Mouse (Mus musculus) neural tube, embryonic 14.5 days (tissue): ENCODE data around the gene Gm10392. TPM values are rescaled to one million over a fixed set of nuclear protein-coding genes. Genes with fewer than 3 reads are reported as not detected.

Experiments used
- ATAC-seq: fragments of 200-750 bp; cut with Nextera tagmentation; 2 replicates; pipeline ENCODE4 v1.8.0; 2017; ENCODE audit warnings: low read depth, mild to moderate bottlenecking, moderate TSS enrichment, moderate library complexity
- H3K27ac ChIP-seq: fragments of 300-500 bp; sonication (generic); 2 replicates; pipeline ENCODE4 v1.5.1; 2014; ENCODE audit warnings: low read depth, mild to moderate bottlenecking, control low read depth, low read length, moderate library complexity, mixed read lengths
- H3K27me3 ChIP-seq: fragments of 300-500 bp; sonication (generic); 2 replicates; pipeline ENCODE4 v1.6.1; 2014; ENCODE audit warnings: low read length; ENCODE audit not compliant: control insufficient read depth, insufficient read depth
- H3K36me3 ChIP-seq: fragments of 300-500 bp; sonication (generic); 2 replicates; pipeline ENCODE4 v1.6.1; 2014; ENCODE audit warnings: low read length, mixed read lengths; ENCODE audit not compliant: control insufficient read depth, insufficient read depth
- H3K4me1 ChIP-seq: fragments of 300-500 bp; sonication (generic); 2 replicates; pipeline ENCODE4 v1.6.1; 2014; ENCODE audit warnings: low read length; ENCODE audit not compliant: control insufficient read depth, insufficient read depth
- H3K4me2 ChIP-seq: fragments of 300-500 bp; sonication (generic); 2 replicates; pipeline ENCODE4 v1.6.1; 2014; ENCODE audit warnings: mild to moderate bottlenecking, low read depth, low read length, control low read depth
- H3K4me3 ChIP-seq: fragments of 300-500 bp; sonication (generic); 2 replicates; pipeline ENCODE4 v1.5.1; 2014; ENCODE audit warnings: low read depth, low read length, control low read depth, mixed read lengths
- H3K9ac ChIP-seq: fragments of 300-500 bp; sonication (generic); replicated peaks from 2 replicates; pipeline ENCODE4 v1.6.1; 2014; ENCODE audit warnings: low read depth, mild to moderate bottlenecking, control low read depth, low read length, mixed read lengths
- H3K9me3 ChIP-seq: fragments of 300-500 bp; sonication (generic); 2 replicates; pipeline ENCODE4 v1.6.1; 2016; ENCODE audit warnings: low read length; ENCODE audit not compliant: control insufficient read depth
- WGBS: fragments of 180-500 bp; shearing (Covaris S2); extraction: QIAGEN DNeasy Blood & Tissue Kit; methylation state at CpG from one replicate; pipeline ENCODE4 v1.1.7; 2014; 5-methylcytosine and 5-hydroxymethylcytosine counted together
- polyA plus RNA-seq: library from polyadenylated mRNA; unstranded; fragments of >200 nt; fragmentation: Nextera tagmentation; extraction: Ambion mirVana; gene quantifications from 2 replicates; pipeline ENCODE4 v1.2.1, GENCODE M21; 2014

The Gm10392 gene
- polyA plus RNA-seq, 1 experiment from 2014 or later: not detected

GRCm38 (mm10) chr11:77489591-77490235 lies 29.3 kb downstream of the Gm10392 start, which contains the start of gene Ankrd13b:
Gene Ankrd13b, minus strand, starts transcription at chr11:77489678.
- Histone ChIP-seq H3K4me2 (peak within 1 kb of the TSS; percentile 71), H3K27ac (peak within 1 kb of the TSS; percentile 92), H3K9ac (peak within 1 kb of the TSS; percentile 94), H3K4me1 (peaks cover 65% of the 10 kb centered on the region), H3K4me3 (peak within 1 kb of the TSS; percentile 99), H3K9me3 (no peaks in the 10 kb centered on the region), H3K27me3 (no peaks in the 10 kb centered on the region), H3K36me3 (no peaks in the 10 kb centered on the region)
- WGBS: under 1% methylated on average over 57 of the region's 87 CpGs
- ATAC-seq: peak; percentile 61

DNA sequence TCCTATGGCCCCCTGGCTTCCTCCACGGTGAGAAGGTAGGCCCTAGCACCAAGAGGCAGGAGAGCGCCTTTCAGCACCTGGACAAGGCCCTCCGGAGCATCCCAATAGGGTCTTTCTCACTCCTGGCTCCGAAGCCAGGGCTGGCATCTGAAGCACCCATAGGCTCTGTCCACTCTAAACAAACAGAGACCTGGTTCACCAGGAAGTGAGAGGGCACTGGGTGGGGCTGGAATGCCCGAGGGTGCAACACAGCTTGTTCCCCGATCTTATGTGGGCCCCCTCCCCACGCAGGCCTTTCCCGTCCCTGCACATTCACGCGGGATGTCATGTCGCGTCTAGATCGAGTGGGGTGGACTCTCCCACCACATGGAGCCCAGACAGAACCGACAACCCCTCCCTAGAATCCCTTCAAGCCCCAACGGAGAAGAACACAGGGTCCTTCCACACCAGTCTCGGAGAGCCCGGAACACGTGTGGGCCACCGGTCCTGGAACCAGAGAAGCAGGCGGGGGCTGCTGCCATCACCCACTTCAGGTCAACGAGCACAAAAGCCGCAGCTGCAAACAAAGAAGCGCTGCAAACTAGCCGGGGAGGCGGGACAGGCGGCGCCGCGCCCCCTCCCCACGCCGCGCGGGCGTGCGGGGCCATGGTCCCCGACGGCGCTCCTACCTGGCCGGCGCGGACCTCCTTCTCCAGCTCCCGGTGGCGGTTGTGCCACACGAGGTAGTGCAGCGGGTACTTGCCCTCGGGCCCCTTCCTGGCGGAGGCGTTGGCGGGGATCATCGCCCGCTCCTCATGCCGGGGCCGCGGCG lies 30.0 kb downstream of the Gm10392 start:
- H3K27me3 ChIP-seq: no peaks in the 10 kb centered on the region
- peaks cover 60% of the 10 kb centered on the region for H3K4me1 ChIP-seq
- ATAC-seq: no peak
- H3K9me3 ChIP-seq: no peaks in the 10 kb centered on the region
- peak overlapping the region; percentile 92 for H3K27ac ChIP-seq
- H3K4me2 ChIP-seq: peak overlapping the region; percentile 71
- WGBS: 3% methylated on average over 35 of the region's 55 CpGs
- H3K36me3 ChIP-seq: no peaks in the 10 kb centered on the region
- H3K9ac ChIP-seq: peak overlapping the region; percentile 94
- peak overlapping the region; percentile 99 for H3K4me3 ChIP-seq

GRCm38 (mm10) chr11:77486798-77487197 lies 32.2 kb downstream of the Gm10392 start:
- H3K9ac ChIP-seq: peak overlapping the region; percentile 32; the same call in 1 of the 2 replicates
- no peak for ATAC-seq
- peaks cover 63% of the 10 kb centered on the region for H3K4me1 ChIP-seq
- WGBS: 30% methylated on average over 5 of the region's 5 CpGs
- H3K36me3 ChIP-seq: no peaks in the 10 kb centered on the region
- peak overlapping the region; percentile 1; the same call in 1 of the 2 replicates for H3K4me3 ChIP-seq
- no peaks in the 10 kb centered on the region for H3K27me3 ChIP-seq
- peak overlapping the region; percentile 71 for H3K4me2 ChIP-seq
- peak overlapping the region; percentile 67 for H3K27ac ChIP-seq
- H3K9me3 ChIP-seq: no peaks in the 10 kb centered on the region

DNA sequence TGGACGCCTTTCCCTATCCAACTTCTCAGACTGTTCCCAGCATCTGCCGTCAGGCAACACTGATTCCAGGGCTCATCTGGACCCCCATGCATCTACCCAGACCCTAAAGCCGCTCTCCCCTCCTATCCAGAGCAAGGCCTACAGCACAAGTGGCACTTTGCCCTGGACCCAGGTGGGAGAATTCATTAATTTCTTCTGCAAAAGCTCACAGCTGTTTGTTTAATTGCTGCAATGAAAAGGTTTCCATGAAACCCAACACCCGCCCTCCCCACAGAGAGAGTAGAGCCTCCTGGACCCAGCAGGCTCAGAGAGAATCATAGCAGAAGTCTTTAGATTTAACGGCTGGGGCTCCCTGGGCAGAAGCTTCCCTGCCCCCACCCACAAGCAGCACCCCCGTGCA lies 33.8 kb downstream of the Gm10392 start:
- 24% methylated on average over 6 of the region's 6 CpGs for WGBS
- H3K4me2 ChIP-seq: no peak overlapping the region; the same call in 1 of the 2 replicates
- H3K4me1 ChIP-seq: peaks cover 54% of the 10 kb centered on the region

GRCm38 (mm10) chr11:77483510-77484255 lies 35.3 kb downstream of the Gm10392 start:
- H3K9ac ChIP-seq: no peak overlapping the region
- no peaks in the 10 kb centered on the region for H3K36me3 ChIP-seq
- 63% methylated on average over 11 of the region's 11 CpGs for WGBS
- H3K4me1 ChIP-seq: peaks cover 50% of the 10 kb centered on the region
- no peaks in the 10 kb centered on the region for H3K27me3 ChIP-seq
- no peaks in the 10 kb centered on the region for H3K9me3 ChIP-seq
- no peak overlapping the region for H3K4me3 ChIP-seq
- no peak overlapping the region; the same call in 1 of the 2 replicates for H3K27ac ChIP-seq
- H3K4me2 ChIP-seq: no peak overlapping the region
- ATAC-seq: no peak

More for the DNA sequence above, 33.8 kb downstream of the Gm10392 start:
- Histone ChIP-seq H3K36me3 (no peaks in the 10 kb centered on the region), H3K9me3 (no peaks in the 10 kb centered on the region), H3K27me3 (no peaks in the 10 kb centered on the region), H3K4me3 (no peak overlapping the region), H3K9ac (no peak overlapping the region), H3K27ac (peak overlapping the region; percentile 3; the same call in 1 of the 2 replicates)
- ATAC-seq: no peak

- WGBS: 58% methylated on average over 3 of the region's 3 CpGs
Measured at GRCm38 (mm10) chr11:77483043-77483442, 36.0 kb downstream of the Gm10392 start.

GRCm38 (mm10) chr11:77476895-77477294 lies 42.1 kb downstream of the Gm10392 start:
- Histone ChIP-seq H3K9me3 (no peaks in the 10 kb centered on the region), H3K36me3 (peaks cover 34% of the 10 kb centered on the region), H3K9ac (no peak overlapping the region), H3K27ac (no peak overlapping the region), H3K4me3 (no peak overlapping the region), H3K4me1 (no peaks in the 10 kb centered on the region), H3K4me2 (no peak overlapping the region), H3K27me3 (no peaks in the 10 kb centered on the region)
- no peak for ATAC-seq
- 95% methylated on average over 6 of the region's 6 CpGs for WGBS

More at GRCm38 (mm10) chr11:77483043-77483442, 36.0 kb downstream of the Gm10392 start:
- Histone ChIP-seq H3K9ac (no peak overlapping the region), H3K27me3 (no peaks in the 10 kb centered on the region), H3K27ac (no peak overlapping the region), H3K4me1 (peaks cover 46% of the 10 kb centered on the region), H3K4me2 (no peak overlapping the region), H3K36me3 (no peaks in the 10 kb centered on the region), H3K9me3 (no peaks in the 10 kb centered on the region), H3K4me3 (no peak overlapping the region)
- ATAC-seq: no peak

GRCm38 (mm10) chr11:77476216-77476615 lies 42.8 kb downstream of the Gm10392 start:
- no peaks in the 10 kb centered on the region for H3K27me3 ChIP-seq
- H3K4me3 ChIP-seq: no peak overlapping the region
- no peak for ATAC-seq
- H3K4me1 ChIP-seq: no peaks in the 10 kb centered on the region
- no peak overlapping the region for H3K9ac ChIP-seq
- no peak overlapping the region for H3K4me2 ChIP-seq
- no peaks in the 10 kb centered on the region for H3K9me3 ChIP-seq
- H3K27ac ChIP-seq: no peak overlapping the region
- peaks cover 41% of the 10 kb centered on the region for H3K36me3 ChIP-seq
- 93% methylated on average over 14 of the region's 14 CpGs for WGBS
